Mouse (Mus musculus) heart, embryonic 14.5 days (tissue): ENCODE data around the gene Fhl2. TPM values are rescaled to one million over a fixed set of nuclear protein-coding genes. Genes with fewer than 3 reads are reported as not detected.
A peak's percentile ranks its signal among the peaks of the same experiment; 100 is the strongest.
"Not testable (repeated sequence)": the region's sequence is repeated elsewhere in the genome, so short reads cannot be mapped to it uniquely, and the experiment has no call there.

ENCODE experiments used
- ATAC-seq: fragments of 200-750 bp; cut with Nextera tagmentation; 2 replicates; pipeline ENCODE4 v1.8.0; 2017; ENCODE audit warnings: low read depth, moderate TSS enrichment; ENCODE audit not compliant: insufficient number of reproducible peaks, insufficient read depth, low FRiP score
- H3K27ac ChIP-seq, 2 experiments: fragments of 200-500 bp in 1 of 2; fragments of 300-500 bp in 1 of 2; sonication (generic) in 1 of 2; replicated peaks in 1 of 2; 2 replicates each; pipeline ENCODE4 v1.5.1; 2012 to 2014; ENCODE audit warnings: low read depth in 2 of 2, low read length in 2 of 2, control low read depth in 1 of 2, mild to moderate bottlenecking in 1 of 2, mixed read lengths in 1 of 2; ENCODE audit not compliant: control insufficient read depth in 1 of 2, insufficient read depth in 1 of 2
- H3K27me3 ChIP-seq: fragments of 300-500 bp; sonication (generic); 2 replicates; pipeline ENCODE4 v1.6.1; 2014; ENCODE audit warnings: mild to moderate bottlenecking, low read length, control low read depth; ENCODE audit not compliant: control insufficient read depth, insufficient read depth
- H3K36me3 ChIP-seq: fragments of 300-500 bp; sonication (generic); 2 replicates; pipeline ENCODE4 v1.6.1; 2014; ENCODE audit warnings: mild to moderate bottlenecking, control low read depth, low read length, mixed read lengths; ENCODE audit not compliant: control insufficient read depth, insufficient read depth
- H3K4me1 ChIP-seq, 2 experiments: fragments of 200-500 bp in 1 of 2; fragments of 300-500 bp in 1 of 2; sonication (generic) in 1 of 2; 2 replicates each; pipeline ENCODE4 v1.6.1; 2012 to 2014; ENCODE audit warnings: low read length in 2 of 2, control low read depth in 1 of 2, mixed read lengths in 1 of 2; ENCODE audit not compliant: control insufficient read depth in 2 of 2, insufficient read depth in 2 of 2
- H3K4me2 ChIP-seq: fragments of 300-500 bp; sonication (generic); 2 replicates; pipeline ENCODE4 v1.6.1; 2014; ENCODE audit warnings: mild to moderate bottlenecking, low read length
- H3K4me3 ChIP-seq, 2 experiments: fragments of 200-500 bp in 1 of 2; fragments of 300-500 bp in 1 of 2; sonication (generic) in 1 of 2; 2 replicates each; pipeline ENCODE4 v1.5.1; 2012 to 2014; ENCODE audit warnings: low read length in 2 of 2, mild to moderate bottlenecking in 2 of 2, control low read depth in 1 of 2, low read depth in 1 of 2, moderate library complexity in 1 of 2; ENCODE audit not compliant: control insufficient read depth in 1 of 2, insufficient read depth in 1 of 2
- H3K9ac ChIP-seq: fragments of 300-500 bp; sonication (generic); 2 replicates; pipeline ENCODE4 v1.6.1; 2014; ENCODE audit warnings: mild to moderate bottlenecking, low read length
- H3K9me3 ChIP-seq: fragments of 300-500 bp; sonication (generic); 2 replicates; pipeline ENCODE4 v1.6.1; 2016; ENCODE audit warnings: low read length, control low read depth; ENCODE audit not compliant: control insufficient read depth
- WGBS: fragments of 180-500 bp; shearing (Covaris S2); extraction: QIAGEN DNeasy Blood & Tissue Kit; methylation state at CpG from one replicate; pipeline ENCODE4 v1.1.7; 2014; 5-methylcytosine and 5-hydroxymethylcytosine counted together
- polyA plus RNA-seq: library from polyadenylated mRNA; unstranded; fragments of >200 nt; fragmentation: Nextera tagmentation; extraction: Ambion mirVana; gene quantifications from 2 replicates; pipeline ENCODE4 v1.2.1, GENCODE M21; 2014

The Fhl2 gene
- polyA plus RNA-seq, 1 experiment from 2014 or later, result 358 TPM

GRCm38 (mm10) chr1:43142849-43143248 lies 53.9 kb downstream of the Fhl2 start:
- Histone ChIP-seq H3K9me3 (no peaks in the 10 kb centered on the region), H3K36me3 (peaks cover 92% of the 10 kb centered on the region), H3K4me1 (peaks cover 28 to 67% of the 10 kb centered on the region in 2 experiments), H3K9ac (no peak overlapping the region; the same call in 1 of the 2 replicates), H3K27ac (peak overlapping the region in 1 of 2 experiments; percentile 58; a peak in 2 of 4 replicates), H3K4me3 (no peak overlapping the region), H3K27me3 (no peaks in the 10 kb centered on the region), H3K4me2 (no peak overlapping the region)
- no peak for ATAC-seq
- 80% methylated on average over 6 of the region's 6 CpGs for WGBS

- 0 out of 2 replicates have a peak overlapping the region, but pooled peaks have one; percentile 3 for H3K4me2 ChIP-seq
- H3K9ac ChIP-seq, result peak overlapping the region; percentile 38; the same call in 1 of the 2 replicates
- H3K27me3 ChIP-seq, result no peaks in the 10 kb centered on the region
- no peaks in the 10 kb centered on the region for H3K9me3 ChIP-seq
- ATAC-seq, result no peak
- H3K4me3 ChIP-seq, result no peak overlapping the region
- WGBS, result 27% methylated on average over 11 of the region's 11 CpGs
- H3K27ac ChIP-seq, result peak overlapping the region; percentile 62 to 76
- H3K36me3 ChIP-seq, result peaks cover 94% of the 10 kb centered on the region
- peaks cover 24 to 63% of the 10 kb centered on the region in 2 experiments for H3K4me1 ChIP-seq
Observed at GRCm38 (mm10) chr1:43141555-43141961, 55.2 kb downstream of the Fhl2 start.

- WGBS, result 45% methylated on average over 8 of the region's 8 CpGs
- Histone ChIP-seq H3K4me1 (peaks cover 20 to 45% of the 10 kb centered on the region in 2 experiments), H3K27me3 (no peaks in the 10 kb centered on the region), H3K36me3 (peaks cover 94% of the 10 kb centered on the region), H3K9ac (no peak overlapping the region), H3K4me3 (no peak overlapping the region), H3K9me3 (no peaks in the 10 kb centered on the region), H3K27ac (peak overlapping the region; percentile 28 to 49; a peak in 2 of 4 replicates), H3K4me2 (no peak overlapping the region)
- peak; percentile 48; the same call in 1 of the 2 replicates for ATAC-seq
Observed at GRCm38 (mm10) chr1:43139587-43140266, 57.1 kb downstream of the Fhl2 start.

- WGBS, result 72% methylated on average over 15 of the region's 15 CpGs
- no peaks in the 10 kb centered on the region for H3K27me3 ChIP-seq
- no peak for ATAC-seq
- no peak overlapping the region for H3K4me2 ChIP-seq
- peaks cover 94% of the 10 kb centered on the region for H3K36me3 ChIP-seq
- no peak overlapping the region for H3K4me3 ChIP-seq
- H3K9me3 ChIP-seq, result no peaks in the 10 kb centered on the region
- H3K4me1 ChIP-seq, result peaks cover 14 to 40% of the 10 kb centered on the region in 2 experiments
- no peak overlapping the region for H3K27ac ChIP-seq
- H3K9ac ChIP-seq, result no peak overlapping the region
Observed at GRCm38 (mm10) chr1:43138268-43138812, 58.4 kb downstream of the Fhl2 start.

- 88% methylated on average over 5 of the region's 5 CpGs for WGBS
- H3K27me3 ChIP-seq, result no peaks in the 10 kb centered on the region
- peaks cover 96% of the 10 kb centered on the region for H3K36me3 ChIP-seq
- H3K27ac ChIP-seq, result no peak overlapping the region
- H3K4me2 ChIP-seq, result no peak overlapping the region
- H3K4me1 ChIP-seq, result peaks cover 14 to 30% of the 10 kb centered on the region in 2 experiments
- no peaks in the 10 kb centered on the region for H3K9me3 ChIP-seq
- H3K9ac ChIP-seq, result no peak overlapping the region
- ATAC-seq, result no peak
- H3K4me3 ChIP-seq, result no peak overlapping the region
Observed at GRCm38 (mm10) chr1:43137334-43137733, 59.5 kb downstream of the Fhl2 start.

GRCm38 (mm10) chr1:43136488-43137029 lies 60.2 kb downstream of the Fhl2 start:
- not testable (repeated sequence) for H3K9ac ChIP-seq, ATAC-seq, H3K4me3 ChIP-seq, H3K27me3 ChIP-seq, H3K27ac ChIP-seq, H3K4me2 ChIP-seq, H3K9me3 ChIP-seq
- Histone ChIP-seq H3K4me1 (peaks cover 7 to 25% of the 10 kb centered on the region in 2 experiments), H3K36me3 (peaks cover 94% of the 10 kb centered on the region)
- 89% methylated on average over 2 of the region's 2 CpGs for WGBS

- ATAC-seq, result no peak
- H3K9ac ChIP-seq, result no peak overlapping the region
- no peaks in the 10 kb centered on the region for H3K27me3 ChIP-seq
- no peaks in the 10 kb centered on the region for H3K9me3 ChIP-seq
- no peak overlapping the region for H3K27ac ChIP-seq
- peaks cover 93% of the 10 kb centered on the region for H3K36me3 ChIP-seq
- no peak overlapping the region for H3K4me3 ChIP-seq
- 84% methylated on average over 9 of the region's 9 CpGs for WGBS
- no peak overlapping the region for H3K4me2 ChIP-seq
- peaks cover 10 to 41% of the 10 kb centered on the region in 2 experiments for H3K4me1 ChIP-seq
Observed at GRCm38 (mm10) chr1:43131591-43131990, 65.2 kb downstream of the Fhl2 start.
